Mouse (Mus musculus) mesoderm, embryonic 11.5 days (tissue): ENCODE results near the gene Isl1.

Source experiments
- DNase-seq: peaks from one replicate; pipeline ENCODE4 v3.0.0-alpha.2; 2012; ENCODE audit warnings: low read depth, low spot score

The Isl1 gene

DNA sequence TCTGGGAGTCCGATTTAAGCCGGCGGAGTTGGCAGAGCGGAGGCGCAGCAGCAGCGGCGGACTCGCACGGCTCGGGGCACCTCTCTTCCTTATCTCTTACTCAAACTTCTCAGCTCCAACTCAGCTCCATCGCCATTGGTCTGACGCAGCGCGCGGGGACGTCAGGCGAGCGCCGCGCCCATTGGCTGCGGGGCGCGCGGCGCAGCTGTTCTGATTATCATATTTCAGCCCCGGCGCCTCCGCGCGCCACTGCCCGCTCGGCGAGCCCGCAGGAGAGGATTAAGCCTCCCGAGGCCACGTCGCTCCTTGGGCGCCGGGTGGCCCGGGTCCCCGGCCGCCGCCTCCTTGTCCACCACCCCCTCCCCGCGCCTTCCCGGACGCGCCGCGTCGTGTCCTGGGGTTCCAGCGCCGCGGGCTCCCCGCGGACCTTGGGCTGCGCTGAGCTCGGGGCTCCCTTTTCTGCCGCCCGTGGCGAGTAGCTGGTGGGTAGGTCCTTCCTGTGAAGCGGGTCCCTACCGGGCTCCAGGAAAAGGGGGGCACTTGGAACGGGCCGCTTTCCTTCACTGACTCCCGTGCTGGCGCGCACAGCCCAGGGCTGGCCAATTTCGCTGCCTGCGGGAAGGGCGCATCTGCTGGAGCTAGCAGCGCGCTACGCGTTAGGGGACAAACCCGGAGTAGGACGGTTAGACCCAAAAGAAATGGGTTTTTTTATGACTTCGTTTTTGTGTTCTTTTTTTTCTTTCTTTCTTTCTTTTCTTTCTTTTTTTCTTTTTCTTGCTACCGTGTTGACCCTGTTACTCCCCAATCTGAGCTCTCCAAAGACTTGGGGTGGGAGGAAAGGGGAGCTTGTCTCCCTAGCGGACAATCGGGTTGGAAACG is at the start of gene Isl1:
Gene Isl1 (minus strand): TSS at position 106 of the 879 bp plus-strand sequence.
- DNase-seq = peak; percentile 94

DNA sequence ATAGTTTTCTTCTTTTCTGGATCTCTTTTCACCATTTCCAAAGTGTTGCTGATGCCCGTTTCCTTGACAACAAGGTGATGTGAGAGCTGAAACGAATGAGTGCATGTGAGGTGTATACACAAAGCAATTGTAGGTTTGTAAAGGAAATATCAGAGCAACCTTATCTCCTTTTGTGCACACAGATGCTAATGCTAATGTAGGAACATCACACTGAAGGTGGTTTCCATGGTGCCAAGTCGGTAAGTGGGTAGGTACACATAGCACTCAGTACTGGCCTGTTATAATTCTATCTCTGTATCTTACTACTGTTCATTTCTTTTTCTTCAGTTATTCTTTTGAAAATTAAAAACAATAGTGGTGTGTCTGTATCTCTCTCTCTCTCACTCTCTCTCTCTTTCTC is 26.3 kb upstream of the Isl1 start:
- no peak for DNase-seq

DNA sequence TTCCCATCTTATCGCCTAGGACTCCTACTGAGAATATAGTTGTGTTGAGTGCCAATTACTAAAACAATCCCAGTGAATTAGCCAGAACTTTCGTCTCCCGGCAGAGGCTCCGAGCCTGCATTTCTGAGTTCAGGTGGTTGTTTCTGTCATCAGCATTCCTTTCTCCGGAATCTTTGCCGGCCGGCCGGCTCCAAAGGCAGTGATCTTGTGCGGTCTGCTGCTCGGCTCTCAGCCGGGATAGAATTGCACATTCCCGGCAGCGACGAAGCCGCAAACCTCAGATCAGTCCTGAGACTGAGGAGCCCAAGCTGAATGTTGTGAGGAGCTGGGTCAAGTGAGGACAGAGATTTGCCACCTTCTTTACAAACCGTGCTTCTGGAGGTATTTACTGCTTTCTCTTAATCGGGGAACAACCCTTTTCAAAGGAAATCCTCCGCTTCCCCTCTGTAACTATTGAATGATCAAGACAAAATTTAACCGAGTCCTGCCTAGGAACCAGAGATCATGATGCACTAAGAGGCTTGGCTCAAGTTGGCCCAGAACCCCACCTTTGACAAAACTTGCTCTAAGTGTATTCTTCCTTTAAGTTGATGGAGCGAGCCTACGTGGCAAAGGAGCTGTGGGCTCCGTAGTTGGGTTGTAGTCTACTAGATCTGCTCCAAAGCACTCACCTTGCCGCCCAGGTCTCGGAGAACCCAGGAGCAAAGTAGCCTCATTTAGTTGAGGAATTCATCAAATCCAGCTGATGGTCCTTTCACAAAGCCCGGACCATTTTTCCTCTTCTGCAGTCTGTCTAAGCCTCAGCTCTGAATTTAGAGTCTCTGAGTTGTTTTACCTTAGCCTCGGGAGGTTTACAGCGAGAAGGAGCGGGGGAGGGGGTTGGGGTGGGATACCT is 4.4 kb upstream of the Isl1 start:
- DNase-seq = no peak

DNA sequence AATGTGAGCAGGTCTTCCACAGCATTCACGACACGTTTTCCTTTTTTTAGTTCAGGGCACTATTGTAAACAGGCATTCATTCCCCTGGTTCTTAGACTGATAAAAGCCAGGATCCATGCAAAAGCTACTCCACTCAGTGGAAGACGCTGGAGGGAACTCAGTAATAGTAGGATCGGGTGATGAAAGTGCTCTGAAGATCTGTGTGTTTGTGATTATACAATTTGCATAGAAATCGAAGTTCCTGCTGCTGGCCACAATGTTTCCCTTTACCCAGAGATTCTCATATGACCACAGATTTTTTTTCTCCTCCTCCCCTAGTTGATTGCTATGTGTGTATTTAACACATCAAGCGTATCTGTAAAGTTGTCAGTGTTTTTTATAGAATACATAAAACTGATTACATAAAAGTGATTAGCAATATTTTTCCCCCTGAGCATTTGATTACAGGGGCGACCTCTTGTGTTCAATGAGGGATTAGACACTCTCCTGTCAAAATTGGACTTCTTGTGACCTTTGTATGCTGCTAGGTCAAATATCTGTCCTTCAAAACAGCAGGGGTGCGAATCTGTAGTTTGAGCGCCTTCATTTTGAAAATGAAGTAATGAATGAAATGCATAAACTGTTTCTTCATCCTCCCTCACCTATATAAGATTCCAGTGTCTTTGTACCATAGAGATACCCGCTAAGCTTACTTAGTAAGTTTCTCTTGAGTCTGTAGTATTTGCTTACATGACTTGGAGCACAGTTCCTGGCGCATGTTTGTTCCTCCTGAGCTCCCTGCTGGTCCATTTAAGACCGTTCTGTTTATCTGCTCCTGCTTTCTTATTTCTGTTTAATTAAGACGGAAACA is 2.6 kb upstream of the Isl1 start:
- no peak for DNase-seq

DNA sequence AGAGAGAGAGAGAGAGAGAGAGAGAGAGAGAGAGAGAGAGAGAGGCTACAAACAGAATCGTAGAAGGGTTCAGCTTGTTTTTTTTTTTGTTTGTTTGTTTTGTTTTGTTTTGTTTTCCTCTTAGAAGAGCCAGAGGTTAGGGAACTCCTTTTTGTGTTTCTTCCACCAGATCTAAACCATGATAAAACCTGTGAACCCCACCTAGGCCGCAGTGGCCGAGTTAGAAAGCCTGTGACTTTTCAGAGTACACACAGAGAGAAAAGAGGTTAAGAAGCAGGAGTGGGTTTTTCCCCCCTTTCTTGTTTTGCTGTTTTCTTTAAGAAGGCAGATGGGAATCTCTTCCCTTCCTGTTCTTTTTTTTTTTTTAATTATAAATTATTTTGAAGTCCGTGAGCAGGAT is 1.5 kb upstream of the Isl1 start:
- DNase-seq = no peak

DNA sequence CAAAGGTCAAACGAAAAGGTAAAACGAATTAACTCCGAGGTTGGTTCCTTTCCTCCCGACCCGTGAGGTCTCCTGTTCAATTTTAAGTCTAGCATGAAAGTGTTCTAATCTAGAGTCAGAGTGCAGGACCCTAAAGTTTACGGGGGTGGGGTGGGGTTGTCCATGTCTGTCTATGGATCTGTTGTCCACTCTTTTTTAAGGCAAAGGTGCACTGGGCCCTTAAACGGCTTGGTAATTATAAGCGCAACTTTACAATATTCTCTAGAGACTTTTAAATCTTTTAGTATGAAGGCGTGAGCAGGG is 925 bp upstream of the Isl1 start:
- DNase-seq = no peak

DNA sequence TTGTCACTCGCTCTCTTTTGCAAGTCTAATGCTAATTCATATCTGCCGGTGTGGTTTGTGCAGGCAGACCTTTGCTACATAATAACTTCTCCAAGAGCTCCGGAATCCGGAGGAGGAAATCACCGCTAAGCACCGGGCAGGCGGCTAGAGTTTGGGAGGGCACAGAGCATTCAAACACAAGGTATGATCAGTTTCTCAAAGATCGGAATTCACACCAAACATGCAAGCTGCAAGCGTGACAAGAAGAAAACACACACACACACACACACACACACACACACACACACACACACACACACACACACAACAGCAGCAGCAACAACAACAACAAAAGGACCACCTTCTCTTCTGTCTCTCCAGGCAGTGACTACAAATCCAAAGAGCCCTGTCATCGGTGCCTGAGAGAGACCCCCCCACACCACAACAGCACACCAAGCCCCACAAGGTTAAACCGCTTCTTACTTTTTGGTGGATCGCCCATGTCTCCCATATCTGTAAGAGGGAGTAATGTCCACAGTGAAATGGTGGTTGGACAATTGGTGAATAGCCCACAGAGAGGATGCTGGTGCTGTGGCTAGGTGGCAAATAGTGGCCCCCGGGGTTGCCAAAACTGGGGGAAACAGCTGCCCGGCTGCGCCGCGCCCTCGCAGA is 431 bp downstream of the Isl1 start:
- DNase-seq = no peak

DNA sequence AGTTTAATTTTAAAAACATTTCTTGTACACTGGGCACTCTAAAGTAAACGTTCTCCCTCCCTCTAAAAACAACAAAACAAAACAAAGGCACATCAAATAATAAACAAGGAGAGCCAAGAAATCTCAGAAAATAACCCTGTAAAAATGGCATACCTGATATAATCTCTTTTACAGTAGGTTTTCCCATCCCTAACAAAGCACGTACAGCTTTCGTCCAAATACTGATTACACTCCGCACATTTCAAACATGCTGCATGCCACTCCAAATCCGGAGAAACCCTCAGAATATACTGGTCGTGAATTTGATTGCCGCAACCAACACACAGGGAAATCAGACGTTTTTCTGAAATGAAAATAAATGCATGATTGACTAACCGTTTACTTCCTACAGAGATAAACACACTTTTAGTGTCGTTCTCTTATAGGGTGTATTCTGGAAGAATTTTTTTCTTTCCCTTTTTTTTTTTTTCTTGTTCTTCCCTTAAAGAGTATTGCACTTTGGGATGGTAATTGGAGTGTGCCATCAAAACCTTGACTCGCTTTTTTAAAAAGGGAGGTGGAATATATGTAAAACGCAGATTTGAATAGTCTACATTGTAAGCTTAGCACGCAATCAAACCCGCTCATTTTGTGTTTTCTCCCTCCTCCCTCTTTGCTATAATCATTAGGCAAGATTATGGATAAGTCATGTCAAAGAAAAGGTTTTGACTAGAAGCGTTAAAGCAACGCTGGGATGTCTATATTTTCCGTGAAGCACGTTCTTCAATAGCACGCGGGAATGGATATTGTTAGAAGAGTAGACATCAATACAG is 1.2 kb downstream of the Isl1 start:
- DNase-seq = no peak

DNA sequence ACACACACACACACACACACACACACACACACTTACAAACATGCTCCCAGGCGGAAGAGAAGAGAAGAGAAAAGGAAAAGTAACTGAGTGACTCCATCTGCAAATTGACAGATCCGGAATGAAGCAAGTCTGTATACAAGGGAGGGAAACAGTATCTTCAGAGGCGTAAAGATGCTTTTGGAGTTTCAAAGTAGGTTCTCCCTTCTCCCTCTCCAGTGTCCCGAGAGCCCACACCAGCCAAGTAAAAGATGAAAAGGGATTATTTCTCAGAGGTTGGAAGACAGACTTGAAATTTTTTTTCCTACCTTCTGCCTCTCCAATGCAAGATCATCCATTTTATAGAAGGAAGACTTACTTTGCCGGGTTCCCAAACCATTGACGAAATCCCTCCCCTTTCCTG is 2.9 kb downstream of the Isl1 start:
- no peak for DNase-seq

DNA sequence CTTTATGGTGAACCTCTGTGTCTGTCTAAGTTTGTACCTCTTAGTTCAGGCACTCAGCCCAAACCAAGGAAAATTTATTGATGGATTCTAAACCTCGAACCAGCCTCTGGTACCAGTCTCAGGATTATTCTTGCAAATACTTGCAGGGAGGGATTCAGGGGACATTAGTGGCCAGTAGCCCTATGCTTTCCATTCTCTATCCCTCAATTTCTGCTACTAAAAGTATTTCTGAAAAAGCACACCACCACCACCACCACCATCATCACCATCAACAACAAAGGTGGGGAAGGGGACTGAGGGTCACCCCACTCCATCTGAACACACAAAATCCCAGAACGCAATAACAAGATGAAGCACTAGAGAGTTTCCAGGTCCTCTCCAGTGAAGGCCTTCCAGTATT is 3.8 kb downstream of the Isl1 start:
- no peak for DNase-seq

DNA sequence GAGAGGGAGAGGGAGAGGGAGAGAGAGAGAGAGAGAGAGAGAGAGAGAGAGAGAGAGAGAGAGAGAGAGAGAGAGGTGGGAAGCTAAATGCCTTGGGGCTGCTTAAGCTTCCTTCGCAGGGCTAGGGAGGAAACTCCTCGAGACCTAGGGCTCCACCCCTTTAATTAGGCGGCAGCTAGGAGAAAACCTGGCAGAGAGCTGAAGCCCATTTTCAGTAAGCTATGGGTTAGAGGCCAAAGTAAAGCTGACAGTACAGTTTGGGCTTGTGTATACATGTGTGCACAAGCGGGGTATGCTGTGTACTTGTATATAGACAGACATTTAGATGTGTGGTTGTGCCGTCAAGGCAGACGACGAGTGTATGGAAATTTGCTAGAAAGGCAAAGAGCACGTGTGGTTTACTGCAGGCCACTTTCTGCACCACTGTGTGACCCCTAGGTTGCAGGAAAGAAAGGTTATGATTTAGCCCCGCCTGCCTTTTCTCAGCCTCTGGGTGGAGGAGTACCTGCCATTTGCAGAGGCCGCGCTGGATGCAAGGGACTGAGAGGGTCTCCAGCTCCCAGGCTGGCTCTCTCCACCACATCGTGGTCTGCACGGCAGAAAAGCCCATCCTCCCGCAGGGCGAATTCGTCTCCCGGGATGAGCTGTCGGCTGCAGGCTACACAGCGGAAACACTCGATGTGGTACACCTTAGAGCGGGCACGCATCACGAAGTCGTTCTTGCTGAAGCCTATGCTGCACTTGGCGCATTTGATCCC is 4.6 kb downstream of the Isl1 start:
- DNase-seq = no peak

DNA sequence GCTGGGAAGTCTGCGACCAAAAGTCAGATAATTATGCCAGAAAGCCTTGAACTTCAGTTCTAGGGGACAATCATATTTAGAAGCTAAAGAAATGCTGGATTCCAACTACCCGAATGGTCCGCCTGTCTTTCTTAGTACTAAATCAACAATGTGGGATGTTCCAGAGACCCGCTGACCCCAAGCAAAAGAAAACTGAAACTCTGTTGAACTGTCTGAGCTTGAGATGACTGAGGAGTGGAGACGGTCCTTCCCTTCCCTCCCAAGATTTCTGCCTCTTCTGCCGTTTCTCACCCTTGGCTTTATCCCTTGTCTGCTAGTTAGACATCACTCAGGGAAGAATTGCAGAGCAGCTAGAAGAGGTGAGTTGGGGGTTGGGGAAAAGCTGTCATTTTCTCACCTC is 5.7 kb downstream of the Isl1 start:
- DNase-seq = no peak

DNA sequence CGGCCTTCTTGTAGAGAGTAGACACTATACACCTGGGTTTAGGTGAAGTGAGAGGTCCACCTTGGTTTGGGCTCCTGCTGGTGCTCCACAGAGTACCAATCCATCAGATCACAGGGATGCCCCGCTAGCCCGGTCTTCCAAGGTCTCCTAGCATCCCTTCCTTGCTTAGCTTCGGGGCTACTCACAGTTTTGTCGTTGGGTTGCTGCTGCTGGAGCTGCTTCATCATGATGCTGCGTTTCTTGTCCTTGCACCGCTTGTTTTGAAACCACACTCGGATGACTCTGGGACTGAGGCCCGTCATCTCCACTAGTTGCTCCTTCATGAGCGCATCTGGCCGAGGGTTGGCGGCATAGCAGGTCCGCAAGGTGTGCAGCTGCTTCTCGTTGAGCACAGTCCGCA is 6.6 kb downstream of the Isl1 start:
- DNase-seq = no peak

DNA sequence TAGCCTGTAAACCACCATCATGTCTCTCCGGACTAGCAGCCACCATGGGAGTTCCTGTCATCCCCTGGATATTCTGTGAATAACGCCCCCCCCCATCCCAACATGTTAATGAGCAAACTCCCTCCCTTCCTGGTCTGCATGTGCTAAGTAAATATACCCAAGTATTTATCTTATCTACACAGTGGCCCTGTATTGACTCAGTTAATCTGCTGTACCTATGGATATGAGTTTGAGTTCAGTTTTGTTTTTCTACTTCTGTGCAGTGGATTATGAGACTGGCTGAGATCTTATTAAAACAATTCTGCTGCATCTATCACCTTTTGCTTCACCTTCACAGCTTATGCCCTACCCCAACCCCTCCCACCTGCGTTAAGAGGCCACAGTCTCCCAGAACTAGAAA is 7.8 kb downstream of the Isl1 start:
- no peak for DNase-seq

DNA sequence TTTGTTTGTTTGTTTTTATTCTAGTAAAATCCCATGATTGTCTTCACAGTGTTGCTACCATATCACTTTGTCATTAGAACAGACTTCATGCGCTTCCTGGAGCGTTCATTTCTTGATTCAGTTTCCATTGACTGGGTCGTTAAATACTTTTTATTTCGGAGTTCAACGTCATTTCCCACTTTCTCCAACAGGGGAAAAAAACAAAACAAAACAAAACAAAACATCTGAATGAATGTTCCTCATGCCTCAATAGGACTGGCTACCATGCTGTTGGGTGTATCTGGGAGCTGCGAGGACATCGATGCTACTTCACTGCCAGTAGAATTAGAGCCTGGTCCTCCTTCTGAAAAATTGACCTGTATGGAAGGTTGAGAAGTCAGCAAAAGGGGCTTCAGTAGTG is 10.2 kb downstream of the Isl1 start:
- DNase-seq = no peak

DNA sequence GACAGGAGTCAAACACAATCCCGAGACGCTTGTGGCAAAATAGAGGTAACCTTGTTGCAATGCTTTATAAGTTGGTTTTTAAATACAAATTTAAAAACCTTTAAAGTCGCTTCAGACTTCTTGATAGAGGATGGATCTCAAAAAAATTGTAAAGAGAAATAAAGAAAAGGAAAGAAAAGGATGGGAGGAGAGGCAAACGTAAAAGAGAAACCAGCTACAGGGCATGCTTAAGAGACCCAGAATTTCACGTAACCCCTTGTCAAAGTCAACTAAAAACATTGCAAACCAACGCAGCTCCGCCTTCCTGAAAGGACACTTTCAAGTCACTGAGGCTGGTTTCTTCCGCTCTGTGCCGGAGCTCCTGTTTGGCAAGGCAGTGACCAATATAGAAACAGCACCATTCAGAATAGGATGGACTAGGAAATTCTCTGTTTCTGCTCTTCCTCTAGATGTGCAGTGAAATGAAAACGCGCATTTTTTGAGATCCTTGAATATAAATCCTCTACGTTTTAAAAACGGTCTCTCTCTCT is 10.8 kb downstream of the Isl1 start:
- DNase-seq = no peak

DNA sequence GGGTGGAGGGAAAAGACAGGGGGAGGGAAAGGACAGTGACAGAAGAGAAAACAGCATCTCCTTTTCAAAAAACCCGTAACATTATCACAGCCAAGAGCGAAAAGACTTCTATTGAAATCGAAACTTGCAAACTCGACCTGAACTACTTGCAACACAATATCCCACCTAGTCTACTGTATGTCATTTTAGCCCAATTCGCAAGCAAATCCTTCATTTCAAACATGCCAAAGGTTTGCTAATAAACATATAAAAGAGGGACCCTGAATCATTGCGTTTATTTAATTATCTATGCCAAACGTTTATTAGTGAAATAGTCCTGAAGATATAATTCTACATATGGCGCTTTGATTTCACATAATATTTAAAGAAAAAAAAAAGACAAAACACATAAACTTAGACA is 11.5 kb downstream of the Isl1 start:
- DNase-seq = no peak

DNA sequence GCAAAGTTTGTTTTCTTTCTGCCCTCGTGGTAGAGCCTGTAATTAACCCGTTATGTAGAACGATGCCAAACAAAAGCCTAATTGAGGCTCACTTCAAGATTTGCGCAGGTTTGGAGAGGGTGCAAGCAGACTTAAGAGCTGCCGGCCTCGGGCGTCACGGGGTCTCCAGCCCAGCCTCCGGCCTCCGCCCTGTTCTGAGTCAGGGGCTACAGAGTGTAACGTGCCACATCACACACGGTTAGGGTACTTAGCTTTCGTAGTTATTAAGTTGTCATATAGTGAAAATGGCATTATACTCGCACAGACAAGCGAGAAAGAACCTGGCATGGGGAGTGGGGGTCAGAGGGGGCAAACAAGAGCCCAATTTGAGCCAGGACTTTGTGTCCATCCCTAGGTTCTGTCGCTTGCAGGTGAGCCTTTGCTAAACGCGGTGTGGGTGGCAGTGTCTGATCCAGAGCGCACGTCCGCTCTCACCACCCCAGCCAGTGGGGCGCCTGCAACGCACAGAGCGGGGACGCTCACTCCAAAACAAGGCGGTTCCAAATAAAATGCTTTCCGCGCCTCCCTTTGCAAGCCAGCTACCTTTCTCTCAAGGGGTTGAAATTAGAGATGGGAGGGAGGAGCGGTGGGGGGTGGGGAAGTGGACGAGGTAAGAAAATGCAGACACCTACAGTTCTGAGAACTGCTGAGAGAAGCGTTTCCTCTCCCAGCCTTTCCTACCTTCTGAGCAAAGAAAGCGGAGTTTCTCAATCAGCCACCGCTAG is 12.3 kb downstream of the Isl1 start:
- DNase-seq = no peak

DNA sequence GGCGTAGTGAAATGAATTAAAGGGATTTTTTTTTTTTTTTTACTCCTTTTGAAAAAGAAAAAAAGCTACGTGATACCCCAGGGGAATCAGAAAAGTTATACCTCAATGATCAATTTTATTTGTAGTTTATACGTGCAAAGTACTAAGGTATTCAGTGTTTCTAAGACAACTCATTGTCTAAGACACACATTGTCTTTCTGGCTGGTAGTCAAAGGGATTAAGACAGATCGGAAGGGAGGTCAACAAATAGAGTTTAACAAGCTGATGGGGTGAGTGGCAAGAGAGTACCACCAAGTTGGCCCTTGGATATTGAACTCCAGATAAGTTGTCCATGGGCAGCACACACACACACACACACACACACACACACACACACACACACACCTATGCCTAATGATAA is 14.1 kb downstream of the Isl1 start:
- no peak for DNase-seq
